Mouse (Mus musculus) spleen, adult 18-20 months (tissue): ENCODE results near the gene Olfr583.

Source experiments
- DNase-seq, 2 experiments: peaks; one replicate each; pipeline ENCODE4 v3.0.0; 2022; ENCODE audit warnings: mixed read lengths in 2 of 2

Olfr583 gene

GRCm38 (mm10) chr7:103051000-103051399, at the start of gene Olfr583:
Gene Olfr583, plus strand, starts transcription at chr7:103051300.
- no peak for DNase-seq

GRCm38 (mm10) chr7:103037724-103038123, 13.4 kb upstream of the Olfr583 start, which contains the start of gene Olfr582:
Gene Olfr582, plus strand, starts transcription at chr7:103038024.
- no peak for DNase-seq

GRCm38 (mm10) chr7:103081585-103081984, 30.5 kb downstream of the Olfr583 start, which contains the start of gene Olfr584:
Gene Olfr584, plus strand, starts transcription at chr7:103081885.
- no peak for DNase-seq

- DNase-seq = no peak
These were observed 46.3 kb downstream of the Olfr583 start, which contains the start of gene Olfr585 for GRCm38 (mm10) chr7:103097420-103097819. Gene Olfr585, plus strand, starts transcription at chr7:103097720.
